In genomic region chr10:115587301-115587969, GRCm38 (mm10) we compare ENCODE assay signal across 8 mouse cellular contexts. TPM values are rescaled to one million over a fixed set of nuclear protein-coding genes. Genes with fewer than 3 reads are reported as not detected.
DNase-seq lines count a peak whose midpoint lies in the region; ATAC-seq and TF ChIP-seq lines count a peak whose summit lies in the region.

Gene Lgr5 (minus strand): TSS chr10:115587780.

- intact Hi-C loops in left cerebral cortex, adult 2 months (cut with DNase I), result no loop called here

- peak within 1 kb of the TSS; percentile 62 for H3K9ac ChIP-seq in forebrain, embryonic 16.5 days (replicated peaks; ENCODE audit: low read depth, low read length)
- peak within 1 kb of the TSS; percentile 72 for H3K9ac ChIP-seq in hindbrain, embryonic 15.5 days

- H3K4me1 ChIP-seq in forebrain, embryonic 16.5 days (replicated peaks; ENCODE audit: control insufficient read depth, insufficient read depth, low read length), result peaks cover 29% of the 10 kb centered on the region
- peaks cover 32% of the 10 kb centered on the region for H3K4me1 ChIP-seq in hindbrain, embryonic 15.5 days (replicated peaks)

- H3K9me3 ChIP-seq in forebrain, embryonic 16.5 days (ENCODE audit: control insufficient read depth, low read length), result no peaks in the 10 kb centered on the region
- no peaks in the 10 kb centered on the region for H3K9me3 ChIP-seq in hindbrain, embryonic 15.5 days

- TF ChIP-seq CTCF in left cerebral cortex, adult 2 months (IDR thresholded peaks at IDR 0.05), result peak; percentile 13; the same call in 1 of the 2 replicates

- H3K27me3 ChIP-seq in forebrain, embryonic 16.5 days (replicated peaks; ENCODE audit: control insufficient read depth, insufficient read depth, low read length), result peaks cover 71% of the 10 kb centered on the region
- H3K27me3 ChIP-seq in hindbrain, embryonic 15.5 days, result peaks cover 37% of the 10 kb centered on the region

- peak within 1 kb of the TSS; percentile 96 for H3K4me2 ChIP-seq in forebrain, embryonic 16.5 days (ENCODE audit: low read length)
- H3K4me2 ChIP-seq in hindbrain, embryonic 15.5 days, result peak within 1 kb of the TSS; percentile 98

- peak within 1 kb of the TSS; percentile 69 for H3K4me3 ChIP-seq in forebrain, embryonic 16.5 days (replicated peaks; ENCODE audit: low read length)
- H3K4me3 ChIP-seq in hindbrain, embryonic 15.5 days, result peak within 1 kb of the TSS; percentile 54
- H3K4me3 ChIP-seq in left cerebral cortex, adult 2 months, result peak within 1 kb of the TSS; percentile 58

- no peaks in the 10 kb centered on the region for H3K36me3 ChIP-seq in forebrain, embryonic 16.5 days (ENCODE audit: control insufficient read depth, insufficient read depth)
- no peaks in the 10 kb centered on the region for H3K36me3 ChIP-seq in hindbrain, embryonic 15.5 days

- H3K27ac ChIP-seq in forebrain, embryonic 16.5 days (ENCODE audit: low read length), result no peak within 1 kb of the TSS
- H3K27ac ChIP-seq in hindbrain, embryonic 15.5 days (replicated peaks), result peak within 1 kb of the TSS; percentile 9; the same call in 1 of the 2 replicates
- no peak within 1 kb of the TSS for H3K27ac ChIP-seq in left cerebral cortex, adult 2 months

- WGBS in forebrain, embryonic 16.5 days, result under 1% methylated on average over 47 of the region's 47 CpGs
- WGBS in hindbrain, embryonic 15.5 days, result under 1% methylated on average over 44 of the region's 47 CpGs

- peak; percentile 91 for ATAC-seq in forebrain, embryonic 16.5 days
- peak; percentile 88 for ATAC-seq in hindbrain, embryonic 15.5 days (ENCODE audit: low FRiP score, low read depth)
- ATAC-seq in activated CD4-positive, CD25-positive, alpha-beta regulatory T cell, adult 4 months, result no peak

- DNase-seq in NIH3T3 (ENCODE audit: low read depth), result peak; percentile 38
- DNase-seq in cerebellum, adult 11-12 months, result peak; percentile 74
- peak; percentile 47 to 67 for DNase-seq in left cerebral cortex, adult 2 months (ENCODE audit: extremely low spot score in 1 of 2, low spot score in 2 of 2)
- peak; percentile 33 for DNase-seq in lung, postnatal 36 days
- DNase-seq in right cerebral cortex, postnatal 14 days, result peak; percentile 54

RNA-seq across cellular contexts. Expression of gene Lgr5, which starts in this region (rescaled TPM):
- 0.56 and 0.77 TPM in 2 replicates for polyA plus RNA-seq in forebrain, embryonic 16.5 days (2015; fragmentation: Nextera tagmentation; extraction: Ambion mirVana)
- 2.3 and 2.6 TPM in 2 replicates for polyA plus RNA-seq in hindbrain, embryonic 15.5 days (2015; fragmentation: Nextera tagmentation; extraction: Ambion mirVana)
- 1 to 10 TPM; 3.2 to 6.2 TPM for total RNA-seq in left cerebral cortex, adult 2 months (2021)
- under 1 TPM in 1 of 2 experiments, not detected in 1; 0.09 TPM for polyA plus RNA-seq in activated CD4-positive, CD25-positive, alpha-beta regulatory T cell, adult 4 months (2017; shearing (Covaris generic))

Comparison
In these comparisons a context has a peak if more than half of its experiments do, and no peak if none do; other contexts are left out.
1. Peak in ATAC-seq, H3K4me3 ChIP-seq, H3K9ac ChIP-seq and H3K4me2 ChIP-seq in forebrain, embryonic 16.5 days; RNA of the gene not detected or under 1 TPM.